Mouse (Mus musculus) embryonic fibroblast, embryonic 13.5 days (primary cell): Measurements from ENCODE around the gene C730034F03Rik.

ENCODE experiments used
- CTCF ChIP-seq: IDR thresholded peaks from 2 replicates; pipeline ENCODE4 v1.5.1; 2011; ENCODE audit warnings: mild to moderate bottlenecking, control low read depth, low read length, moderate library complexity, borderline replicate concordance; ENCODE audit not compliant: insufficient read depth
- POLR2A ChIP-seq: IDR thresholded peaks from 2 replicates; pipeline ENCODE4 v1.6.1; 2011; ENCODE audit warnings: low read depth, mild to moderate bottlenecking, control low read depth, low read length, moderate library complexity

DNA sequence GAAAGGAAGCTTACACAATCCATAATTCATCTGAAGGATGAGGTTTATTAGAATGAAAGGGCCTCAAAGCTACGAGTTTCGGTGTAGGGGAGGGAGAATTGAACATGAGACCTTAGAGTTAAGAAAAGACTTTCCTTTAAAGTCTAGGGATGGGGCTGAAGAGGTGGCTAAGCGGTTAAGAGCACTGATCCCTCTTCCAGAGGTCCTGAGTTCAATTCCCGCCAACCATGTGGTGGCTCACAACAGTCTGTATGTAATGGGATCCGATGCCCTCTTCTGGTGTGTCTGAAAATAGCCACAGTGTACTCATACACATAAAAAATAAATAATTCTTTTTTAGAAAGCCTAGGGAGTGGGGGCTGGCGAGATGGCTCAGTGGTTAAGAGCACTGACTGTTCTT lies 952 bp downstream of the C730034F03Rik start:
- no peak for TF ChIP-seq POLR2A
- TF ChIP-seq CTCF, result no peak
